Mouse (Mus musculus): Measurements from ENCODE around the gene Rnf149. TPM values are rescaled to one million over a fixed set of nuclear protein-coding genes. Genes with fewer than 3 reads are reported as not detected.

Rnf149 gene
- total and polyA plus RNA-seq, 3 experiments, result 30.0 to 42.5 (median 39.1) TPM

DNA sequence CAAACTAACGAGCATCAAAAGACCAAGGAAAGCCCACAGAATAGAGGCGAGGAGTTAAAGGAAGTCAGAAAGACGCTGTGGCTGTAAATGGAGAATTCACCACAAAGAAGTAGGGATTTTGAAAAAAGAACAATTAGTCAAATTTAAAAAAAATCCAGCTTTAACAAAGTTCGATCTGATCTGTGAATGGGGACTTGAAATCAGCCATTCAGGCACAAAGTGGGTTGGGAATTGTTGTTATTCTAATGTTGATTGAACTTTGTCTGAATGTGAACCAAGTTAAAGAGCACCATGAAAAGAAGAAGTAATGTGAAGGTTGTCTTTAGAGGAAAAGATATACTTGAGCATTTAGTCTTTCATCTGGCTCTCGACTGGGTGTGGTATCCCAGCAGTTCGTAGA is 48.9 kb downstream of the Rnf149 start:
- no peak for DNase-seq

DNA sequence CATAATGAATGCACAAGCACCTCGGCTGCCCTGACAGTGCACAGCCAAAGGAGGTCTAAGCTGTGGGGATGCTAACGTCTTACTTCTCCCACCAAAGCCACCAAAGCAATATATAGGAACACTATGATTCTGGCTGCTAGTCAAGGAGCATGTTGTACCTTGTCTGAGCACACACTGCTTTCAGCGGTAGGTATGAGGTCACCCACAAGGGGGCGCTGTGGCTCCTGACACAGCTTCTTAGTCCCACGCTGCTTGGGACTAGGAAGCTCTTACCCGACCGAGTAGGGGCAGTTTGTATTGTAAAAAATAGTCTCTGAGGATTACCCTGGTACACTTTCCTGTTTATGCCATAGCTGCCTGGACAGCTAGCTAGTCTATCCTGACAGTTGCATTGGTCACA is 49.8 kb downstream of the Rnf149 start:
- peak; percentile 65 for DNase-seq

GRCm38 (mm10) chr1:39526371-39527167 is 50.6 kb downstream of the Rnf149 start:
- no peak for DNase-seq

DNA sequence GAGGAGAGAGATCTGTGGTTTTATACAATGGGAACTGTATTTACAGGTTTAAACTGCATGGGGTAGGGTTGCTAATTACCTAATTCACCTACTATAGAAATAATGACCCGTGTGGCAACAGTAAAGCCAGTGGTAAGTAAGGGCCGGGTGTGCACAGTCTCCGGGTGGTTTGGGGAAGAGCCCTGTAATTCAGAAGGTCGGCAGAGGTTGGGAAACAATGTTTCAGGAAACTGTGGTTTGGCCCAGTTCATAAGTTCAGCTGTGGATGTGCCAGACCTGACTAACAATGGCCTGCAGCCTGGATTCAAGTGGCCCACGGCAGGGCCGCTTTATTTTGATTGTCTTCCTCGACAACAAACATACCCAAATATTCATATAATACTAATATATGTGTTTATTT is 51.4 kb downstream of the Rnf149 start:
- DNase-seq, result peak; percentile 23

- peak; percentile 40 for DNase-seq
These were observed 54.7 kb downstream of the Rnf149 start for GRCm38 (mm10) chr1:39522519-39522918.

DNA sequence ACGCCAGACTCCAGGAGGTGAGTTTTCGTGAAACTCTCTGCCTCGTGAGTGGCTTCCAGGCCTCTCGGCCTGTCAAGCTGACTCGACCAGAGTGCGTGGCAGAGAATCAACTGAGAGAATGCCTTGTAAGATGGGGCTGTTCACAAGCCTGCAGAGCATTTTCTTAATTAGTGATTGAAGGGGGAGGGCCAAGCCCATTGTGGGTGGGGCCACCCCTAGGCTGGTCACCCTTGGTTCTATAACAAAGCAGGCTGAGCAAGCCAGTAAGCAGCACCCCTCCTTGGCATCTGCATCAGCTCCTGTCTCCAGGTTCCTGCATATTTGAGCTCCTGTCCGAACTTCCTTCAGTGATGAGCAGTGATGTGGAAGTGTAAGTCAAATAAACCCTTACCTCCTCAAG is 55.9 kb downstream of the Rnf149 start:
- DNase-seq, result no peak

DNA sequence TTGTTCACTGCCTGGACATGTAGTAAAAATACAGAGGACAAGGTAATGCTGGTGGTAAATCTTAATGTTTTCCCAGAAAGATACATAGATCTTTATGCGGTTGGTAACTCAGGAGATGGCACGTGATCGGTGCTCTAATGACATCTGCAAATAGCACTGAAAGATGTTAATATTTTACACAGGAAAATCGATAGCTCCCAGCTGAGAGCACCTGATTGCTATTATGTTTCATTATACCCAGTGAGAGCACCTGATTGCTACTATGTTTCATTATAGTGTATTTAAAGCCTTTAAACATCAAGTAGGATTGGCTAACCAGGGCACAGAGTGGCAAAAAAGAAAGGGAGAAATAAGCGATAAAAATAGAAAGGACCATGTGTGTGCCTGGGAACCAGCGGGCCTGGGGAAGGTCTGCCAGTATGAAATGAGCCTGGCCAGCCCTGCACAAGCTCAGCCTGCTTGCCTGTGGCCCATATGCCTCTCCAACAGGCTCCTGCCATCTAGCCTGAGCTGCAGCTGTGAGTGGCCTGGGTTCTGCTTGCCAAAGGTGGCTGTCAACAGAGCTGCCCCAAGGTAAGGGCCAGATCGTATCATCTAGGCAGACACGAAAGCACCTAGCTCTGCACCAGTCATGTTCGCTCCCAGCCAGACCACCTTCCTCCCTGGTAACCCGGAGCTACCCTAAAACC is 61.8 kb downstream of the Rnf149 start:
- no peak for DNase-seq

DNA sequence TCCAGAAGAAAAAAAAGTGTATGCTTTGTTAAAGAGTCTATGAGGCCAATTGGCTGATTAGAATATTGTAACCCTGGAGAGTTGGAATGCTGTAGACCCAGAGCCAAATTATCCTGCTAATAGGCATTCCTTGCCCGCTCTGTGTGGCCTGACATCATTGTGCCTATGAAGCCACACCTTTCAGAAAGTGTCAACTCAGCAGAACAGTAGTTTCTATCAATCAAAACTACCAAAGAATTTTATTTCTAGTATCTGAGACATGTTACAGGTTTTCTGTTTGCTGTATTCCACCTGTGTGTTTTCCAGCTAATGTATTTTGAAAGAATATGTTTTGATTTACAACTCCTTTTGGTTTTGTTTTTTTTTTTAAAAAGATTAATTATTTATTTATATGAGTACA is 65.0 kb downstream of the Rnf149 start:
- DNase-seq, result no peak

DNA sequence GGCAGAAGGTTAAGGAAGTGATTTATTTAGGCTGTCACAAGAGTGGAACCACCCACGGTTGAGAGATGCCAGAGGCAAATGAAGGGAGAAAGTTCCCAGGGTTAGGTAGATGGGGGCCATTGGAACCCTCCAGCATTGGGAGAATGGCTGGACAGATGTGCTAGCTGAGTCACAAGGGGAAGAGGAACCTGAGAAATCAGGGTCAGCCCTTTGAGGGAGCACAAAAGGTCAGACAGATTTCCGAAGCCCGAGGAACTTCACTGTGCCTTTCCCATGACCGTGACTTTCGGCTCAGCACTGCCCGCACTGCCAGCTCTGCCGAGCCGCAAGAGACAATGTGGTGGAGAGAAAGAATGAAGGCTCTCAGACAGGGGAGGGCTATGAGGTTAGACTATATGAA is 65.4 kb downstream of the Rnf149 start:
- DNase-seq, result no peak

- DNase-seq, result no peak
These were observed 71.6 kb downstream of the Rnf149 start for GRCm38 (mm10) chr1:39505600-39505999.

- no peak for DNase-seq
These were observed 72.9 kb downstream of the Rnf149 start for GRCm38 (mm10) chr1:39504261-39504660.

- DNase-seq, result peak; percentile 42
These were observed 74.2 kb downstream of the Rnf149 start for GRCm38 (mm10) chr1:39502817-39503633.

Other genes starting within 250 kb of the Rnf149 start
- gene Rpl31, start 209.6 kb downstream of the Rnf149 start, total RNA-seq (2021), result 100 to 1,000 TPM; 683 to 874 TPM
- gene Rpl31, start 209.6 kb downstream of the Rnf149 start, polyA plus RNA-seq (2012; rRNA removed), result 28.1 and 29.9 TPM in 2 replicates
- 10 to 100 TPM in 1 of 2 experiments, 1 to 10 TPM in 1; 6.0 to 20.3 TPM for gene Tbc1d8, start 98.7 kb downstream of the Rnf149 start, total RNA-seq (2021)
- 9.1 and 9.2 TPM in 2 replicates for gene Tbc1d8, start 98.7 kb downstream of the Rnf149 start, polyA plus RNA-seq (2012; rRNA removed)
- gene Cnot11, start 42.4 kb downstream of the Rnf149 start, total RNA-seq (2021), result 10 to 100 TPM; 18.5 to 23.2 TPM
- gene Cnot11, start 42.4 kb downstream of the Rnf149 start, polyA plus RNA-seq (2012; rRNA removed), result 34.2 and 38.9 TPM in 2 replicates
- gene Creg2, start 74.1 kb upstream of the Rnf149 start, total RNA-seq (2021), result under 1 TPM; 0.26 to 0.48 TPM
- gene Creg2, start 74.1 kb upstream of the Rnf149 start, polyA plus RNA-seq (2012; rRNA removed), result 0.03 and 0.19 TPM in 2 replicates
- not detected for gene Rfx8, start 143.6 kb upstream of the Rnf149 start, total RNA-seq (2021)
- 0.10 TPM in 1 of 2 replicates, not detected in the other for gene Rfx8, start 143.6 kb upstream of the Rnf149 start, polyA plus RNA-seq (2012; rRNA removed)
- not detected for gene Gm3646, start 227.9 kb upstream of the Rnf149 start, total RNA-seq (2021)
- not detected in 2 replicates for gene Gm3646, start 227.9 kb upstream of the Rnf149 start, polyA plus RNA-seq (2012; rRNA removed)

All from adrenal gland, adult 2 months (tissue).